Mouse (Mus musculus): ENCODE results near the gene Ggct. TPM values are rescaled to one million over a fixed set of nuclear protein-coding genes. Genes with fewer than 3 reads are reported as not detected.

The Ggct gene
- polyA plus RNA-seq, 1 experiment from 2014 or later = 9.2 TPM

- H3K4me2 ChIP-seq (ENCODE audit: low read depth, low read length) = no peak overlapping the region
- no peak for ATAC-seq
- DNase-seq = no peak
- WGBS (ENCODE audit: insufficient replicate concordance) = 75% methylated on average over 3 of the region's 3 CpGs
- H3K9me3 ChIP-seq (ENCODE audit: low read length) = no peaks in the 10 kb centered on the region
- no peaks in the 10 kb centered on the region for H3K4me1 ChIP-seq (ENCODE audit: insufficient read depth)
- no peak overlapping the region for H3K4me3 ChIP-seq (ENCODE audit: low read depth, low read length)
- H3K36me3 ChIP-seq (replicated peaks; ENCODE audit: insufficient read depth, low read length) = no peaks in the 10 kb centered on the region
- no peak overlapping the region for H3K27ac ChIP-seq (ENCODE audit: low read depth)
- no peak overlapping the region for H3K9ac ChIP-seq (replicated peaks)
- no peaks in the 10 kb centered on the region for H3K27me3 ChIP-seq (ENCODE audit: insufficient read depth, low read length)
- no peak for TF ChIP-seq CTCF (IDR thresholded peaks at IDR 0.05; ENCODE audit: low read depth)
- no peak for TF ChIP-seq EP300 (IDR thresholded peaks at IDR 0.05; ENCODE audit: low read depth)
Measured at GRCm38 (mm10) chr6:55014184-55014583, 21.4 kb upstream of the Ggct start.

GRCm38 (mm10) chr6:55012516-55012915 is 19.8 kb upstream of the Ggct start:
- Histone ChIP-seq H3K9ac (replicated peaks) (no peak overlapping the region), H3K4me1 (ENCODE audit: insufficient read depth) (no peaks in the 10 kb centered on the region), H3K4me3 (ENCODE audit: low read depth, low read length) (no peak overlapping the region), H3K9me3 (ENCODE audit: low read length) (no peaks in the 10 kb centered on the region), H3K27me3 (ENCODE audit: insufficient read depth, low read length) (no peaks in the 10 kb centered on the region), H3K4me2 (ENCODE audit: low read depth, low read length) (no peak overlapping the region), H3K27ac (ENCODE audit: low read depth) (no peak overlapping the region), H3K36me3 (replicated peaks; ENCODE audit: insufficient read depth, low read length) (no peaks in the 10 kb centered on the region)
- no peak for ATAC-seq
- no peak for TF ChIP-seq CTCF (IDR thresholded peaks at IDR 0.05; ENCODE audit: low read depth)
- DNase-seq = no peak
- WGBS (ENCODE audit: insufficient replicate concordance) = 68% methylated on average over 7 of the region's 7 CpGs

- WGBS (ENCODE audit: insufficient replicate concordance) = 75% methylated on average over 4 of the region's 4 CpGs
Measured at GRCm38 (mm10) chr6:55010330-55011091, 17.8 kb upstream of the Ggct start.

GRCm38 (mm10) chr6:55009391-55010230 is 16.9 kb upstream of the Ggct start:
- no peak overlapping the region for H3K4me3 ChIP-seq (ENCODE audit: low read depth, low read length)
- no peak overlapping the region for H3K27ac ChIP-seq (ENCODE audit: low read depth)
- no peaks in the 10 kb centered on the region for H3K4me1 ChIP-seq (ENCODE audit: insufficient read depth)
- DNase-seq (no peak), ATAC-seq (no peak)
- 52% methylated on average over 13 of the region's 16 CpGs for WGBS (ENCODE audit: insufficient replicate concordance)
- H3K27me3 ChIP-seq (ENCODE audit: insufficient read depth, low read length) = no peaks in the 10 kb centered on the region
- TF ChIP-seq EP300 (IDR thresholded peaks at IDR 0.05; ENCODE audit: low read depth) (no peak), CTCF (IDR thresholded peaks at IDR 0.05; ENCODE audit: low read depth) (no peak)
- H3K9ac ChIP-seq (replicated peaks) = no peak overlapping the region
- H3K9me3 ChIP-seq (ENCODE audit: low read length) = no peaks in the 10 kb centered on the region
- H3K4me2 ChIP-seq (ENCODE audit: low read depth, low read length) = no peak overlapping the region
- H3K36me3 ChIP-seq (replicated peaks; ENCODE audit: insufficient read depth, low read length) = no peaks in the 10 kb centered on the region

More at GRCm38 (mm10) chr6:55010330-55011091, 17.8 kb upstream of the Ggct start:
- Histone ChIP-seq H3K27ac (ENCODE audit: low read depth) (no peak overlapping the region), H3K9me3 (ENCODE audit: low read length) (no peaks in the 10 kb centered on the region), H3K4me1 (ENCODE audit: insufficient read depth) (no peaks in the 10 kb centered on the region), H3K27me3 (ENCODE audit: insufficient read depth, low read length) (no peaks in the 10 kb centered on the region), H3K9ac (replicated peaks) (no peak overlapping the region), H3K4me3 (ENCODE audit: low read depth, low read length) (no peak overlapping the region), H3K4me2 (ENCODE audit: low read depth, low read length) (no peak overlapping the region), H3K36me3 (replicated peaks; ENCODE audit: insufficient read depth, low read length) (no peaks in the 10 kb centered on the region)
- ATAC-seq (no peak), DNase-seq (no peak)
- TF ChIP-seq CTCF (IDR thresholded peaks at IDR 0.05; ENCODE audit: low read depth) (no peak), EP300 (IDR thresholded peaks at IDR 0.05; ENCODE audit: low read depth) (no peak)

GRCm38 (mm10) chr6:55008401-55008800 is 15.7 kb upstream of the Ggct start:
- no peak for ATAC-seq
- Histone ChIP-seq H3K4me1 (ENCODE audit: insufficient read depth) (no peaks in the 10 kb centered on the region), H3K27me3 (ENCODE audit: insufficient read depth, low read length) (no peaks in the 10 kb centered on the region), H3K27ac (ENCODE audit: low read depth) (no peak overlapping the region), H3K4me2 (ENCODE audit: low read depth, low read length) (no peak overlapping the region), H3K36me3 (replicated peaks; ENCODE audit: insufficient read depth, low read length) (no peaks in the 10 kb centered on the region), H3K4me3 (ENCODE audit: low read depth, low read length) (no peak overlapping the region), H3K9me3 (ENCODE audit: low read length) (no peaks in the 10 kb centered on the region), H3K9ac (replicated peaks) (no peak overlapping the region)
- WGBS (ENCODE audit: insufficient replicate concordance) = 78% methylated on average over 8 of the region's 8 CpGs
- TF ChIP-seq EP300 (IDR thresholded peaks at IDR 0.05; ENCODE audit: low read depth) (no peak), CTCF (IDR thresholded peaks at IDR 0.05; ENCODE audit: low read depth) (no peak)
- DNase-seq = no peak

GRCm38 (mm10) chr6:55003559-55003958 is 10.8 kb upstream of the Ggct start:
- Histone ChIP-seq H3K27ac (ENCODE audit: low read depth) (no peak overlapping the region), H3K36me3 (replicated peaks; ENCODE audit: insufficient read depth, low read length) (no peaks in the 10 kb centered on the region), H3K27me3 (ENCODE audit: insufficient read depth, low read length) (no peaks in the 10 kb centered on the region), H3K4me3 (ENCODE audit: low read depth, low read length) (no peak overlapping the region), H3K9ac (replicated peaks) (no peak overlapping the region), H3K4me1 (ENCODE audit: insufficient read depth) (no peaks in the 10 kb centered on the region), H3K4me2 (ENCODE audit: low read depth, low read length) (no peak overlapping the region), H3K9me3 (ENCODE audit: low read length) (no peaks in the 10 kb centered on the region)
- TF ChIP-seq EP300 (IDR thresholded peaks at IDR 0.05; ENCODE audit: low read depth) = no peak
- TF ChIP-seq CTCF (IDR thresholded peaks at IDR 0.05; ENCODE audit: low read depth) = no peak
- WGBS (ENCODE audit: insufficient replicate concordance) = 44% methylated on average over 4 of the region's 4 CpGs
- ATAC-seq (no peak), DNase-seq (no peak)
